Mouse (Mus musculus): Measurements from ENCODE around the gene Abi3bp.

DNA sequence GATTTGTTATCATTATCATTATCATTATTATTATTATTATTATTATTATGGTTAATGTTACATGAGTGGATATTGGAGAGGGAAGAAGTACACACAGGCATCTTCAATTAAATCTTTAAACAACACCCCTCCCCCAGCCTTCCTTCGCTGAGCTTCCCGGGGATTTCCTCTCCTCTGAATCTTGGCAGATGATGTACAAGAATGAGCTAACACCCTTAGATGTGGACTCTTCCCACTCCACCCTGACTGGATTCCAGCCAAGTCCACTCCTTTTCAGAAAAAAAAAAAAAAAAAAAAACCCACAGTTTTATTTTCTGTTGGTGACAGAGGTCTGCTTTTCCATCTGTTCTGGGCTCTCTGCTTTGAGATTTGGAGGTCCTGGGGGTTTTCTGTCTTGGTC lies 23.8 kb downstream of the Abi3bp start:
- TF ChIP-seq CTCF (IDR thresholded peaks at IDR 0.05; ENCODE audit: extremely low read depth, insufficient read depth, low read length) (no peak), POLR2A (IDR thresholded peaks at IDR 0.05; ENCODE audit: extremely low read depth, insufficient read depth, low read length) (no peak)
